7 mouse cellular contexts compared by ENCODE assay signal in genomic region chr4:101450150-101450780, GRCm38 (mm10). TPM values are rescaled to one million over a fixed set of nuclear protein-coding genes. Genes with fewer than 3 reads are reported as not detected.
DNase-seq lines count a peak whose midpoint lies in the region.

No protein-coding gene starts in this region.

- DNase-seq in brain, embryonic 18.5 days (ENCODE audit: low read depth, low spot score), result peak; percentile 65
- peak; percentile 95 for DNase-seq in cerebellum, adult 8-10 months
- peak; percentile 67 to 70 for DNase-seq in heart, postnatal 10 days
- peak; percentile 83 to 87 for DNase-seq in left cerebral cortex, postnatal 36 days (ENCODE audit: low spot score in 2 of 2)
- no peak for DNase-seq in adipocyte (ENCODE audit: low spot score)
- no peak for DNase-seq in urinary bladder, postnatal 10 days (ENCODE audit: low spot score)
- no peak for DNase-seq in thymus, postnatal 10 days (ENCODE audit: low spot score in 2 of 2)

- intact Hi-C loops in heart, postnatal 10 days (cut with DNase I), result no loop called here
- intact Hi-C loops in left cerebral cortex, postnatal 36 days (cut with DNase I), result loop anchor here (5.0 kb wide), 1 partner anchor 33 kb away; the partner anchor contains the start of gene Ak4

RNA-seq across cellular contexts. Expression of gene Ak4, which starts 31.2 kb away (rescaled TPM):
- 10 to 100 TPM; 10.1 to 14.5 TPM for total RNA-seq in heart, postnatal 10 days (2021)
- total RNA-seq in left cerebral cortex, postnatal 36 days (2021), result 10 to 100 TPM; 34.2 to 40.7 TPM

RNA-seq across cellular contexts. Expression of gene Dnajc6, which starts 46.2 kb away (rescaled TPM):
- under 1 TPM; 0.50 to 0.55 TPM for total RNA-seq in heart, postnatal 10 days (2021)
- 100 to 1,000 TPM; 304 to 330 TPM for total RNA-seq in left cerebral cortex, postnatal 36 days (2021)

Comparison
In these comparisons a context has a peak if more than half of its experiments do, and no peak if none do; other contexts are left out.
1. DNase-seq: peak in brain, embryonic 18.5 days (single experiment), cerebellum, adult 8-10 months (single experiment), heart, postnatal 10 days (2 of 2) and left cerebral cortex, postnatal 36 days (2 of 2); none in adipocyte (single experiment), urinary bladder, postnatal 10 days (single experiment) and thymus, postnatal 10 days (0 of 2).
2. RNA of gene Dnajc6, which starts 46.2 kb away (total RNA-seq): 304 to 330 TPM in left cerebral cortex, postnatal 36 days; 0.50 to 0.55 TPM in heart, postnatal 10 days; every median in the first group is over 100 times any median in the second.